Mouse (Mus musculus): ENCODE measurements at regions not wholly inside any gene's neighbourhood (a gene's known extent, or its start where the extent isn't known, plus 50 kb on each side); places are given as distances from the start of the nearest gene placed in this dataset.

- no peaks in the 10 kb centered on the region for H3K4me1 ChIP-seq (replicated peaks)
- no peaks in the 10 kb centered on the region for H3K27me3 ChIP-seq
- WGBS, result 75% methylated on average over 12 of the region's 12 CpGs
- H3K9ac ChIP-seq (replicated peaks), result no peak overlapping the region
- no peak overlapping the region for H3K27ac ChIP-seq
- H3K36me3 ChIP-seq, result no peaks in the 10 kb centered on the region
- no peak overlapping the region for H3K4me2 ChIP-seq
- H3K9me3 ChIP-seq, result no peaks in the 10 kb centered on the region
- ATAC-seq (ENCODE audit: insufficient number of reproducible peaks, insufficient read depth, low FRiP score, low TSS enrichment, low read depth), result no peak
- H3K4me3 ChIP-seq (replicated peaks), result no peak overlapping the region
Observed at GRCm38 (mm10) chr1:19868478-19868877, 659.8 kb downstream of the Tfap2b start.

- no peak overlapping the region for H3K27ac ChIP-seq
- H3K9ac ChIP-seq (replicated peaks), result no peak overlapping the region
- H3K36me3 ChIP-seq, result no peaks in the 10 kb centered on the region
- 53% methylated on average over 8 of the region's 8 CpGs for WGBS
- ATAC-seq (ENCODE audit: insufficient number of reproducible peaks, insufficient read depth, low FRiP score, low TSS enrichment, low read depth), result no peak
- H3K4me3 ChIP-seq (replicated peaks), result no peak overlapping the region
- H3K27me3 ChIP-seq, result no peaks in the 10 kb centered on the region
- H3K4me1 ChIP-seq (replicated peaks), result no peaks in the 10 kb centered on the region
- no peak overlapping the region for H3K4me2 ChIP-seq
- no peaks in the 10 kb centered on the region for H3K9me3 ChIP-seq
Observed at GRCm38 (mm10) chr1:19881193-19881592, 672.5 kb downstream of the Tfap2b start.

- no peak overlapping the region for H3K4me2 ChIP-seq
- no peaks in the 10 kb centered on the region for H3K36me3 ChIP-seq
- H3K4me3 ChIP-seq (replicated peaks), result no peak overlapping the region
- no peak overlapping the region for H3K27ac ChIP-seq
- H3K9ac ChIP-seq (replicated peaks), result no peak overlapping the region
- no peak for ATAC-seq (ENCODE audit: insufficient number of reproducible peaks, insufficient read depth, low FRiP score, low TSS enrichment, low read depth)
- no peaks in the 10 kb centered on the region for H3K9me3 ChIP-seq
- no peaks in the 10 kb centered on the region for H3K4me1 ChIP-seq (replicated peaks)
- no peaks in the 10 kb centered on the region for H3K27me3 ChIP-seq
- WGBS, result 60% methylated on average over 5 of the region's 5 CpGs
Observed at GRCm38 (mm10) chr1:19899426-19899825, 690.7 kb downstream of the Tfap2b start.

GRCm38 (mm10) chr1:19899889-19900310 lies 691.2 kb downstream of the Tfap2b start:
- no peaks in the 10 kb centered on the region for H3K27me3 ChIP-seq
- ATAC-seq (ENCODE audit: insufficient number of reproducible peaks, insufficient read depth, low FRiP score, low TSS enrichment, low read depth), result no peak
- 53% methylated on average over 12 of the region's 12 CpGs for WGBS

GRCm38 (mm10) chr1:19900983-19901531 lies 692.3 kb downstream of the Tfap2b start:
- H3K27me3 ChIP-seq, result no peaks in the 10 kb centered on the region
- no peak overlapping the region for H3K9ac ChIP-seq (replicated peaks)
- no peak for ATAC-seq (ENCODE audit: insufficient number of reproducible peaks, insufficient read depth, low FRiP score, low TSS enrichment, low read depth)
- no peak overlapping the region for H3K4me2 ChIP-seq
- H3K36me3 ChIP-seq, result no peaks in the 10 kb centered on the region
- no peaks in the 10 kb centered on the region for H3K9me3 ChIP-seq
- no peak overlapping the region for H3K27ac ChIP-seq
- WGBS, result 88% methylated on average over 2 of the region's 2 CpGs
- H3K4me3 ChIP-seq (replicated peaks), result no peak overlapping the region
- H3K4me1 ChIP-seq (replicated peaks), result no peaks in the 10 kb centered on the region

More at GRCm38 (mm10) chr1:19899889-19900310, 691.2 kb downstream of the Tfap2b start:
- Histone ChIP-seq H3K36me3 (no peaks in the 10 kb centered on the region), H3K4me1 (replicated peaks) (no peaks in the 10 kb centered on the region), H3K4me2 (no peak overlapping the region), H3K27ac (no peak overlapping the region), H3K4me3 (replicated peaks) (no peak overlapping the region), H3K9me3 (no peaks in the 10 kb centered on the region), H3K9ac (replicated peaks) (no peak overlapping the region)

GRCm38 (mm10) chr1:19912194-19912846 lies 703.6 kb downstream of the Tfap2b start:
- no peak for ATAC-seq (ENCODE audit: insufficient number of reproducible peaks, insufficient read depth, low FRiP score, low TSS enrichment, low read depth)
- H3K27ac ChIP-seq, result no peak overlapping the region
- H3K36me3 ChIP-seq, result no peaks in the 10 kb centered on the region
- H3K4me1 ChIP-seq (replicated peaks), result no peaks in the 10 kb centered on the region
- no peak overlapping the region for H3K9ac ChIP-seq (replicated peaks)
- H3K27me3 ChIP-seq, result no peaks in the 10 kb centered on the region
- H3K4me2 ChIP-seq, result no peak overlapping the region
- H3K9me3 ChIP-seq, result no peaks in the 10 kb centered on the region
- WGBS, result 69% methylated on average over 2 of the region's 2 CpGs
- no peak overlapping the region for H3K4me3 ChIP-seq (replicated peaks)

GRCm38 (mm10) chr1:19918762-19919161 lies 699.1 kb downstream of the Pkhd1 start:
- Histone ChIP-seq H3K27me3 (no peaks in the 10 kb centered on the region), H3K4me1 (replicated peaks) (no peaks in the 10 kb centered on the region), H3K9me3 (no peaks in the 10 kb centered on the region), H3K9ac (replicated peaks) (no peak overlapping the region), H3K4me2 (no peak overlapping the region), H3K36me3 (no peaks in the 10 kb centered on the region), H3K27ac (no peak overlapping the region), H3K4me3 (replicated peaks) (no peak overlapping the region)
- 83% methylated on average over 4 of the region's 4 CpGs for WGBS
- ATAC-seq (ENCODE audit: insufficient number of reproducible peaks, insufficient read depth, low FRiP score, low TSS enrichment, low read depth), result no peak

GRCm38 (mm10) chr1:19927192-19927591 lies 690.7 kb downstream of the Pkhd1 start:
- Histone ChIP-seq H3K9ac (replicated peaks) (no peak overlapping the region), H3K9me3 (no peaks in the 10 kb centered on the region), H3K4me1 (replicated peaks) (no peaks in the 10 kb centered on the region), H3K27ac (no peak overlapping the region), H3K4me2 (no peak overlapping the region), H3K36me3 (no peaks in the 10 kb centered on the region), H3K4me3 (replicated peaks) (no peak overlapping the region), H3K27me3 (no peaks in the 10 kb centered on the region)
- ATAC-seq (ENCODE audit: insufficient number of reproducible peaks, insufficient read depth, low FRiP score, low TSS enrichment, low read depth), result no peak
- 96% methylated on average over 1 of the region's 1 CpGs for WGBS

- ATAC-seq (ENCODE audit: insufficient number of reproducible peaks, insufficient read depth, low FRiP score, low TSS enrichment, low read depth), result no peak
- no peak overlapping the region for H3K27ac ChIP-seq
- 47% methylated on average over 5 of the region's 5 CpGs for WGBS
- no peaks in the 10 kb centered on the region for H3K36me3 ChIP-seq
- H3K27me3 ChIP-seq, result no peaks in the 10 kb centered on the region
- H3K4me3 ChIP-seq (replicated peaks), result no peak overlapping the region
- H3K4me1 ChIP-seq (replicated peaks), result no peaks in the 10 kb centered on the region
- no peak overlapping the region for H3K9ac ChIP-seq (replicated peaks)
- H3K9me3 ChIP-seq, result no peaks in the 10 kb centered on the region
- H3K4me2 ChIP-seq, result no peak overlapping the region
Observed at GRCm38 (mm10) chr1:19927736-19928327, 690.0 kb downstream of the Pkhd1 start.

- Histone ChIP-seq H3K4me2 (no peak overlapping the region), H3K36me3 (no peaks in the 10 kb centered on the region), H3K9me3 (no peaks in the 10 kb centered on the region), H3K9ac (replicated peaks) (no peak overlapping the region), H3K27ac (no peak overlapping the region), H3K4me1 (replicated peaks) (0 out of 2 replicates have a peak, but pooled peaks cover 5% of the 10 kb centered on the region), H3K4me3 (replicated peaks) (no peak overlapping the region), H3K27me3 (no peaks in the 10 kb centered on the region)
- 56% methylated on average over 7 of the region's 7 CpGs for WGBS
- ATAC-seq (ENCODE audit: insufficient number of reproducible peaks, insufficient read depth, low FRiP score, low TSS enrichment, low read depth), result no peak
Observed at GRCm38 (mm10) chr1:19951050-19951679, 666.7 kb downstream of the Pkhd1 start.

GRCm38 (mm10) chr1:19951680-19952248 lies 666.1 kb downstream of the Pkhd1 start:
- no peak overlapping the region for H3K27ac ChIP-seq
- H3K9me3 ChIP-seq, result no peaks in the 10 kb centered on the region
- WGBS, result 58% methylated on average over 8 of the region's 8 CpGs
- no peak overlapping the region for H3K9ac ChIP-seq (replicated peaks)
- H3K27me3 ChIP-seq, result no peaks in the 10 kb centered on the region
- no peaks in the 10 kb centered on the region for H3K36me3 ChIP-seq
- no peak for ATAC-seq (ENCODE audit: insufficient number of reproducible peaks, insufficient read depth, low FRiP score, low TSS enrichment, low read depth)
- H3K4me3 ChIP-seq (replicated peaks), result no peak overlapping the region
- no peak overlapping the region for H3K4me2 ChIP-seq
- H3K4me1 ChIP-seq (replicated peaks), result 0 out of 2 replicates have a peak, but pooled peaks cover 5% of the 10 kb centered on the region
